Mouse (Mus musculus): ENCODE results near the gene Adora1. TPM values are rescaled to one million over a fixed set of nuclear protein-coding genes. Genes with fewer than 3 reads are reported as not detected.

The Adora1 gene
- total RNA-seq, 2 experiments from 2014 or later: 18.4 to 19.8 TPM

- no peak for DNase-seq
- intact Hi-C loops (cut with DNase I): no loop called here
Measured at GRCm38 (mm10) chr1:134162510-134163225, 72.6 kb downstream of the Adora1 start.

GRCm38 (mm10) chr1:134161399-134161798 is 73.8 kb downstream of the Adora1 start:
- no peak for DNase-seq
- intact Hi-C loops (cut with DNase I): no loop called here

- intact Hi-C loops (cut with DNase I): no loop called here
- no peak for DNase-seq
Measured at GRCm38 (mm10) chr1:134160404-134160803, 74.8 kb downstream of the Adora1 start.

GRCm38 (mm10) chr1:134154655-134155054 is 80.6 kb downstream of the Adora1 start:
- intact Hi-C loops (cut with DNase I): no loop called here
- DNase-seq: no peak

- intact Hi-C loops (cut with DNase I): no loop called here
- no peak for DNase-seq
Measured at GRCm38 (mm10) chr1:134154121-134154520, 81.1 kb downstream of the Adora1 start.

- no peak for DNase-seq
- intact Hi-C loops (cut with DNase I): no loop called here
Measured at GRCm38 (mm10) chr1:134152626-134153590, 82.3 kb downstream of the Adora1 start.

- DNase-seq: peak; percentile 81 to 85
- intact Hi-C loops (cut with DNase I): loop anchor here (1.0 to 2.0 kb wide), 4 partner anchors 45 to 180 kb away; partner anchors contain the start of gene Ppfia4
Measured at GRCm38 (mm10) chr1:134151655-134152412, 83.4 kb downstream of the Adora1 start.

- no peak for DNase-seq
- intact Hi-C loops (cut with DNase I): loop anchor here (1.0 to 2.0 kb wide), 4 partner anchors 46 to 182 kb away; partner anchors contain the start of gene Ppfia4
Measured at GRCm38 (mm10) chr1:134150745-134151144, 84.5 kb downstream of the Adora1 start.

- no peak for DNase-seq
- intact Hi-C loops (cut with DNase I): loop anchor here (2.0 kb wide), 2 partner anchors 47 to 173 kb away; no protein-coding TSS in a partner anchor
Measured at GRCm38 (mm10) chr1:134150076-134150475, 85.2 kb downstream of the Adora1 start.

Other genes with a start within 250 kb of the Adora1 start
- 10 to 100 TPM in 1 of 2 experiments, 1 to 10 TPM in 1; 8.6 to 13.2 TPM for gene Fmod, start 198.2 kb downstream of the Adora1 start, total RNA-seq (2021)
- 10 to 100 TPM; 26.6 to 61.0 TPM for gene Btg2, start 156.3 kb downstream of the Adora1 start, total RNA-seq (2021)
- gene Chit1, start 124.2 kb downstream of the Adora1 start, total RNA-seq (2021): not detected
- gene Chil1, start 53.3 kb downstream of the Adora1 start, total RNA-seq (2021): 1 to 10 TPM in 1 of 2 experiments, under 1 TPM in 1; 0.57 to 1.1 TPM
- not detected for gene Mybph, start 42.0 kb downstream of the Adora1 start, total RNA-seq (2021)
- gene Myog, start 54.6 kb upstream of the Adora1 start, total RNA-seq (2021): not detected
- gene Ppfia4, start 97.5 kb upstream of the Adora1 start, total RNA-seq (2021): 1 to 10 TPM; 1.4 to 1.6 TPM
- gene Tmem183a, start 126.5 kb upstream of the Adora1 start, total RNA-seq (2021): 10 to 100 TPM; 21.6 to 22.1 TPM
- not detected for gene 4933406M09Rik, start 150.5 kb upstream of the Adora1 start, total RNA-seq (2021)
- gene Cyb5r1, start 170.1 kb upstream of the Adora1 start, total RNA-seq (2021): 10 to 100 TPM; 26.1 to 27.0 TPM
- 100 to 1,000 TPM; 137 to 143 TPM for gene Adipor1, start 179.9 kb upstream of the Adora1 start, total RNA-seq (2021)
- gene Klhl12, start 220.1 kb upstream of the Adora1 start, total RNA-seq (2021): 10 to 100 TPM; 20.3 to 21.5 TPM

All from heart, postnatal 36 days (tissue).